Mouse (Mus musculus) embryonic fibroblast, embryonic 13.5 days (primary cell): ENCODE results near the gene Rpl14.

Source experiments
- CTCF ChIP-seq: IDR thresholded peaks from 2 replicates; pipeline ENCODE4 v1.5.1; 2011; ENCODE audit warnings: mild to moderate bottlenecking, control low read depth, low read length, moderate library complexity, borderline replicate concordance; ENCODE audit not compliant: insufficient read depth
- POLR2A ChIP-seq: IDR thresholded peaks from 2 replicates; pipeline ENCODE4 v1.6.1; 2011; ENCODE audit warnings: low read depth, mild to moderate bottlenecking, control low read depth, low read length, moderate library complexity

- TF ChIP-seq CTCF (no peak), POLR2A (no peak)
Observed at GRCm38 (mm10) chr9:120576662-120577013, 5.4 kb downstream of the Rpl14 start.
